Mouse (Mus musculus): ENCODE measurements at regions not wholly inside any gene's neighbourhood (a gene's known extent, or its start where the extent isn't known, plus 50 kb on each side); places are given as distances from the start of the nearest gene placed in this dataset.

- no peaks in the 10 kb centered on the region for H3K36me3 ChIP-seq
- H3K27ac ChIP-seq (replicated peaks): no peak overlapping the region
- no peaks in the 10 kb centered on the region for H3K27me3 ChIP-seq (replicated peaks)
- no peaks in the 10 kb centered on the region for H3K4me1 ChIP-seq
- WGBS: 89% methylated on average over 7 of the region's 7 CpGs
- no peak overlapping the region for H3K9ac ChIP-seq (replicated peaks)
- H3K4me2 ChIP-seq: no peak overlapping the region
- no peak for ATAC-seq (ENCODE audit: low FRiP score)
- H3K9me3 ChIP-seq (replicated peaks): no peaks in the 10 kb centered on the region
- H3K4me3 ChIP-seq (replicated peaks): no peak overlapping the region
Measured at GRCm38 (mm10) chr2:70914372-70914771, 88.8 kb upstream of the Tlk1 start.

- H3K9me3 ChIP-seq (replicated peaks): no peaks in the 10 kb centered on the region
- H3K9ac ChIP-seq (replicated peaks): no peak overlapping the region
- ATAC-seq (ENCODE audit: low FRiP score): no peak
- H3K4me3 ChIP-seq (replicated peaks): no peak overlapping the region
- 0 out of 2 replicates have a peak, but pooled peaks cover 7% of the 10 kb centered on the region for H3K4me1 ChIP-seq
- no peak overlapping the region for H3K4me2 ChIP-seq
- no peaks in the 10 kb centered on the region for H3K36me3 ChIP-seq
- no peaks in the 10 kb centered on the region for H3K27me3 ChIP-seq (replicated peaks)
- WGBS: 91% methylated on average over 1 of the region's 1 CpGs
- H3K27ac ChIP-seq (replicated peaks): no peak overlapping the region
Measured at GRCm38 (mm10) chr2:70909401-70909800, 83.9 kb upstream of the Tlk1 start.

- Histone ChIP-seq H3K4me2 (no peak overlapping the region), H3K36me3 (no peaks in the 10 kb centered on the region), H3K27me3 (replicated peaks) (no peaks in the 10 kb centered on the region), H3K4me1 (0 out of 2 replicates have a peak, but pooled peaks cover 7% of the 10 kb centered on the region), H3K4me3 (replicated peaks) (no peak overlapping the region), H3K9ac (replicated peaks) (no peak overlapping the region), H3K9me3 (replicated peaks) (no peaks in the 10 kb centered on the region), H3K27ac (replicated peaks) (no peak overlapping the region)
- 77% methylated on average over 1 of the region's 1 CpGs for WGBS
- no peak for ATAC-seq (ENCODE audit: low FRiP score)
Measured at GRCm38 (mm10) chr2:70908579-70908978, 83.1 kb upstream of the Tlk1 start.

- Histone ChIP-seq H3K9ac (replicated peaks) (no peak overlapping the region), H3K4me1 (0 out of 2 replicates have a peak, but pooled peaks cover 11% of the 10 kb centered on the region), H3K36me3 (no peaks in the 10 kb centered on the region), H3K27ac (replicated peaks) (no peak overlapping the region), H3K4me3 (replicated peaks) (no peak overlapping the region), H3K27me3 (replicated peaks) (no peaks in the 10 kb centered on the region), H3K9me3 (replicated peaks) (no peaks in the 10 kb centered on the region), H3K4me2 (no peak overlapping the region)
- ATAC-seq (ENCODE audit: low FRiP score): no peak
- 69% methylated on average over 3 of the region's 3 CpGs for WGBS
Measured at GRCm38 (mm10) chr2:70906216-70906615, 80.7 kb upstream of the Tlk1 start.

DNA sequence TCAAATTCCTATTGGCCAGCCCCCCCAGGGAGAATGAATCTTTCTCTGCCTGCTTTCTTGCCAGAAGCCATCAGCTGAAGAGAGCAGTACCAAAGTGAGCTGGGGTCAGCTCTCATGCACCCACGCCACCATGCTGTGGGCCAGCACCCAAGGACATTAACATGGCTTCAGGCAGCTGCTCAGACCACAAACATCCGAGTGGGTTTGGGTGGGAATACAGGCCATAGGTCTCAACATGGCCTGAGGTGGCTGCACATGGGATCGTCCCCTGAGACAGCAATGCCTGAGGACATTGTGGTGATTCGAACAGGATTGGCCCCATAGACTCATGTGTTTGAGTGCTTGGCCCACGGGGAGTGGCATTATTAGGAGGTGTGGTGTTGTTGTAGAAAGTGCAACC lies 78.9 kb upstream of the Tlk1 start:
- Histone ChIP-seq H3K27ac (replicated peaks) (no peak overlapping the region), H3K4me1 (peaks cover 20% of the 10 kb centered on the region; the same call in 1 of the 2 replicates), H3K4me3 (replicated peaks) (no peak overlapping the region), H3K9ac (replicated peaks) (no peak overlapping the region), H3K36me3 (no peaks in the 10 kb centered on the region), H3K27me3 (replicated peaks) (no peaks in the 10 kb centered on the region), H3K4me2 (no peak overlapping the region), H3K9me3 (replicated peaks) (no peaks in the 10 kb centered on the region)
- 88% methylated on average over 5 of the region's 5 CpGs for WGBS
- no peak for ATAC-seq (ENCODE audit: low FRiP score)

- no peak for ATAC-seq (ENCODE audit: low FRiP score)
- Histone ChIP-seq H3K4me1 (peaks cover 12% of the 10 kb centered on the region; the same call in 1 of the 2 replicates), H3K4me3 (replicated peaks) (no peak overlapping the region), H3K36me3 (no peaks in the 10 kb centered on the region), H3K27ac (replicated peaks) (no peak overlapping the region), H3K27me3 (replicated peaks) (no peaks in the 10 kb centered on the region), H3K9ac (replicated peaks) (no peak overlapping the region), H3K9me3 (replicated peaks) (no peaks in the 10 kb centered on the region), H3K4me2 (no peak overlapping the region)
- WGBS: 90% methylated on average over 3 of the region's 3 CpGs
Measured at GRCm38 (mm10) chr2:70902196-70902595, 76.7 kb upstream of the Tlk1 start.

DNA sequence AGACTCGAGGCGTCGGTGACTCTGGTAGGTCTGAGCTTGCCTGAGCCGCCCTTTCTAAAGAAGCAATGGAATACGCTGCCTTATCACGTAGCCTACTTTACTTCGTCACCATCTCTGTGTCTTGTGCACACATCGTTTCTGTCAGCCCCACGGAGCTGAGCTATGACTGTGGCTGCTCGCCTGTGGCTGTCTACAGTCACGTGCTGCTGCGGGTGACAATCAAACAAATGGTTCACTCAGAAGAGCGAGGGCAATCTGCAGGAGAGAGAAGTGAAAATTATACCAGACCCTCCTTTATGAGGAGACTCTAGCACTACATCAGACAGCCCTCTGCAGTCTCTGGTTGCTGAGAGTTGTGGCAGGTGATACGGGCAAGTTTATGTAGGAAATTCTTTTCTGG lies 76.0 kb upstream of the Tlk1 start:
- 74% methylated on average over 14 of the region's 14 CpGs for WGBS
- Histone ChIP-seq H3K27me3 (replicated peaks) (no peaks in the 10 kb centered on the region), H3K9ac (replicated peaks) (no peak overlapping the region), H3K36me3 (no peaks in the 10 kb centered on the region), H3K4me3 (replicated peaks) (no peak overlapping the region), H3K4me1 (peaks cover 12% of the 10 kb centered on the region; the same call in 1 of the 2 replicates), H3K27ac (replicated peaks) (peak overlapping the region; percentile 42), H3K4me2 (peak overlapping the region; percentile 18), H3K9me3 (replicated peaks) (no peaks in the 10 kb centered on the region)
- peak; percentile 73; the same call in 1 of the 2 replicates for ATAC-seq (ENCODE audit: low FRiP score)

- no peak overlapping the region for H3K4me3 ChIP-seq (replicated peaks)
- no peak overlapping the region for H3K9ac ChIP-seq (replicated peaks)
- no peak for ATAC-seq (ENCODE audit: low FRiP score)
- no peaks in the 10 kb centered on the region for H3K27me3 ChIP-seq (replicated peaks)
- H3K27ac ChIP-seq (replicated peaks): no peak overlapping the region
- no peaks in the 10 kb centered on the region for H3K36me3 ChIP-seq
- H3K4me1 ChIP-seq: peaks cover 12% of the 10 kb centered on the region; the same call in 1 of the 2 replicates
- H3K4me2 ChIP-seq: no peak overlapping the region
- 89% methylated on average over 4 of the region's 4 CpGs for WGBS
- no peaks in the 10 kb centered on the region for H3K9me3 ChIP-seq (replicated peaks)
Measured at GRCm38 (mm10) chr2:70899056-70899455, 73.5 kb upstream of the Tlk1 start.

DNA sequence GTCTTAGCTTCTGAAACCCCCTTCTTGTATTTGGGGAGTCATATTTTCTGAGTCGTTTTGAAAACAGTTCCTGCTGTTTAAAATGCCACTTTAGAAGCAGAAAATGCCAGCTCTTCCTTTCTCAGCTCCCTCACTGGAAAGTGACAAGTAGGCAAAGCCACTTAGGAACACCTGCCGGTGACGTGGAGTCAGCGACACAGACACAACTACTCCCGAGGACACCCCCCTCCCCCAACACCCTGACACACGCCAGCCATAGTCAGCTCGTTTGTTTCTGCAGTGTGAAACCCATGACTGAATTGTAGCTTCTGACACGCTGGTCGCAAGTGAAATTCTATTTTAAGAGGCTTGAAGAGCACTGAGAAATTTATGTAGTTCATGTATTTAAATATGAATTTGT lies 72.9 kb upstream of the Tlk1 start:
- Histone ChIP-seq H3K27me3 (replicated peaks) (no peaks in the 10 kb centered on the region), H3K4me2 (no peak overlapping the region), H3K9ac (replicated peaks) (no peak overlapping the region), H3K4me3 (replicated peaks) (no peak overlapping the region), H3K27ac (replicated peaks) (no peak overlapping the region), H3K4me1 (peaks cover 12% of the 10 kb centered on the region; the same call in 1 of the 2 replicates), H3K9me3 (replicated peaks) (no peaks in the 10 kb centered on the region), H3K36me3 (no peaks in the 10 kb centered on the region)
- 77% methylated on average over 9 of the region's 9 CpGs for WGBS
- no peak for ATAC-seq (ENCODE audit: low FRiP score)

DNA sequence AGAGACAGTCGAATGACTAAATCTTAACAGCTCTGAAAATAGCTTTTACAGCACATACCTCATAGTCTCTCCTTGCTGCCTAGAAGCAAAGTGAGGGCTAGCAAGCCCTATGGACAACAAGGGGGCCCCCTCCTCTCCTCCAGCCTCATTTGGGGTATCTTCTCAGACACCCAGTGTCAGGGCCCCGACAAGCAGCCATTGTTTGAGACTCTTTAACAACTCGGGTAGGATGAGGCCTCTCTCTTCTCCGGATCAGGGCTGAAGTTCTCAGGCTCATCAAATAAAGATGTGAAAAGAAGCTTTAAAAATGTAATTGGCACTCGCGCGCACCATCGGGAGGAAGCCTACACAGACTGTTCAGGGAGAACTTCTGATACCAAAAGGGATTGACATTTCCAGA lies 71.8 kb upstream of the Tlk1 start:
- Histone ChIP-seq H3K36me3 (no peaks in the 10 kb centered on the region), H3K9me3 (replicated peaks) (no peaks in the 10 kb centered on the region), H3K4me1 (peaks cover 12% of the 10 kb centered on the region; the same call in 1 of the 2 replicates), H3K4me3 (replicated peaks) (no peak overlapping the region), H3K4me2 (no peak overlapping the region), H3K9ac (replicated peaks) (no peak overlapping the region), H3K27me3 (replicated peaks) (no peaks in the 10 kb centered on the region), H3K27ac (replicated peaks) (no peak overlapping the region)
- ATAC-seq (ENCODE audit: low FRiP score): no peak
- 79% methylated on average over 8 of the region's 8 CpGs for WGBS

GRCm38 (mm10) chr2:70889522-70890100 lies 64.1 kb upstream of the Tlk1 start:
- WGBS: 80% methylated on average over 5 of the region's 5 CpGs
- Histone ChIP-seq H3K36me3 (no peaks in the 10 kb centered on the region), H3K9me3 (replicated peaks) (no peaks in the 10 kb centered on the region), H3K4me2 (no peak overlapping the region), H3K4me1 (no peaks in the 10 kb centered on the region), H3K4me3 (replicated peaks) (no peak overlapping the region), H3K9ac (replicated peaks) (no peak overlapping the region), H3K27ac (replicated peaks) (no peak overlapping the region), H3K27me3 (replicated peaks) (no peaks in the 10 kb centered on the region)
- no peak for ATAC-seq (ENCODE audit: low FRiP score)

GRCm38 (mm10) chr2:70888840-70889469 lies 63.4 kb upstream of the Tlk1 start:
- 84% methylated on average over 5 of the region's 5 CpGs for WGBS
- Histone ChIP-seq H3K4me2 (no peak overlapping the region), H3K9me3 (replicated peaks) (no peaks in the 10 kb centered on the region), H3K4me1 (no peaks in the 10 kb centered on the region), H3K27me3 (replicated peaks) (no peaks in the 10 kb centered on the region), H3K9ac (replicated peaks) (no peak overlapping the region), H3K36me3 (no peaks in the 10 kb centered on the region), H3K27ac (replicated peaks) (no peak overlapping the region), H3K4me3 (replicated peaks) (no peak overlapping the region)
- ATAC-seq (ENCODE audit: low FRiP score): no peak
